45 mouse cellular contexts compared by ENCODE assay signal in the genomic region with DNA sequence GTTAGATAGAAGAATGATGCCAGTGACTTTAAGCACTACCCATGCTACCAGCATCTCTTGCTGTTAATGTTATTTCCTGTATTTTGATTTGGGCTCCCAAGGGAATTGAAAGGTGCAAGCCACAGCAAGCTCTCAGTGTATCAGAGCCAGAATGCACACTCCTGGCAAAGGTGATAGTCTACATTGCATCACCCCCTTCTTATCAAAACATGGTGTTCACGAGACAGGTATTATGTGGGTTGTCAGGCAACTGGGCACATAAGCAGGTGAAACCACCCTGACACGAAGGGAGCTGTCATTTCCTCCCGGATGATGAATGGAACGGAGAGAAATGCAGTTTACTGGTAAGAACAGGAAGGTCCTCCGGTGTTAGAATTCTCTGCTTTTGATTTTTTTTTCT. TPM values are rescaled to one million over a fixed set of nuclear protein-coding genes. Genes with fewer than 3 reads are reported as not detected.
"Had no signal": no experiment of that assay in that cellular context is flagged by ENCODE, and none has a peak within 500 bp of the region (broad histone marks: within the 10 kb centered on the region; RNA-seq: fewer than 3 reads in every experiment).

No protein-coding gene starts in this region.

- H3K4me1 ChIP-seq: limb, embryonic 10.5 days; limb, embryonic 12.5 days; limb, embryonic 13.5 days; limb, embryonic 15.5 days; liver, embryonic 13.5 days; liver, embryonic 15.5 days; lung, embryonic 15.5 days; megakaryocyte, embryonic 14.5 days; midbrain, embryonic 10.5 days; midbrain, embryonic 12.5 days; midbrain, embryonic 13.5 days; midbrain, embryonic 15.5 days; neural tube, embryonic 12.5 days; neural tube, embryonic 13.5 days had no signal

- ATAC-seq: lung, postnatal 0 days; midbrain, embryonic 13.5 days; midbrain, embryonic 15.5 days had no signal

- H3K4me3 ChIP-seq: left cerebral cortex, adult 2 months; limb, embryonic 10.5 days; limb, embryonic 12.5 days; limb, embryonic 13.5 days; limb, embryonic 15.5 days; liver, embryonic 13.5 days; liver, embryonic 15.5 days; lung, embryonic 15.5 days; megakaryocyte, embryonic 14.5 days; midbrain, embryonic 10.5 days; midbrain, embryonic 12.5 days; midbrain, embryonic 13.5 days; midbrain, embryonic 15.5 days; myocyte; neural tube, embryonic 12.5 days; neural tube, embryonic 13.5 days had no signal

- DNase-seq: left cerebral cortex, postnatal 4 days; liver; liver, embryonic 13.5 days; lung, adult 18-20 months; lung, adult 2 months; lung, embryonic 14.5 days; lung, postnatal 10 days; lung, postnatal 14 days; lung, postnatal 36 days; lung, postnatal 4 days; midbrain, embryonic 14.5 days had no signal

- H3K36me3 ChIP-seq: limb, embryonic 10.5 days; limb, embryonic 12.5 days; limb, embryonic 13.5 days; limb, embryonic 15.5 days; liver, embryonic 13.5 days; liver, embryonic 15.5 days; lung, embryonic 15.5 days; midbrain, embryonic 10.5 days; midbrain, embryonic 12.5 days; midbrain, embryonic 13.5 days; midbrain, embryonic 15.5 days; neural tube, embryonic 12.5 days; neural tube, embryonic 13.5 days had no signal

- H3K9me3 ChIP-seq: limb, embryonic 10.5 days; limb, embryonic 12.5 days; limb, embryonic 13.5 days; limb, embryonic 15.5 days; liver, embryonic 13.5 days; liver, embryonic 15.5 days; lung, embryonic 15.5 days; megakaryocyte, embryonic 14.5 days; midbrain, embryonic 10.5 days; midbrain, embryonic 12.5 days; midbrain, embryonic 13.5 days; midbrain, embryonic 15.5 days; neural tube, embryonic 12.5 days; neural tube, embryonic 13.5 days had no signal

- H3K4me2 ChIP-seq: limb, embryonic 12.5 days; limb, embryonic 13.5 days; limb, embryonic 15.5 days; liver, embryonic 13.5 days; liver, embryonic 15.5 days; lung, embryonic 14.5 days; lung, embryonic 15.5 days; midbrain, embryonic 12.5 days; midbrain, embryonic 13.5 days; midbrain, embryonic 15.5 days; neural tube, embryonic 12.5 days; neural tube, embryonic 13.5 days had no signal

- H3K9ac ChIP-seq: limb, embryonic 12.5 days; limb, embryonic 13.5 days; limb, embryonic 15.5 days; liver, embryonic 13.5 days; liver, embryonic 14.5 days; liver, embryonic 15.5 days; lung, embryonic 14.5 days; lung, embryonic 15.5 days; midbrain, embryonic 12.5 days; midbrain, embryonic 13.5 days; midbrain, embryonic 15.5 days; neural tube, embryonic 12.5 days; neural tube, embryonic 13.5 days had no signal

- H3K27ac ChIP-seq: left cerebral cortex, adult 2 months; limb, embryonic 10.5 days; limb, embryonic 12.5 days; limb, embryonic 13.5 days; limb, embryonic 15.5 days; liver, embryonic 13.5 days; liver, embryonic 14.5 days; liver, embryonic 15.5 days; lung, embryonic 15.5 days; macrophage; midbrain, embryonic 10.5 days; midbrain, embryonic 12.5 days; midbrain, embryonic 13.5 days; midbrain, embryonic 15.5 days; neural tube, embryonic 12.5 days; neural tube, embryonic 13.5 days had no signal

- H3K27me3 ChIP-seq: limb, embryonic 12.5 days; limb, embryonic 13.5 days; limb, embryonic 15.5 days; liver, embryonic 13.5 days; liver, embryonic 15.5 days; lung, embryonic 15.5 days; megakaryocyte, embryonic 14.5 days; midbrain, embryonic 12.5 days; midbrain, embryonic 13.5 days; midbrain, embryonic 15.5 days; neural tube, embryonic 12.5 days; neural tube, embryonic 13.5 days had no signal

RNA-seq across cellular contexts. Expression of a gene that starts 44.3 kb away (rescaled TPM):
- total RNA-seq: left cerebral cortex, adult 18-20 months; left cerebral cortex, adult 2 months; left cerebral cortex, adult 8-10 months; left cerebral cortex, postnatal 10 days; left cerebral cortex, postnatal 14 days; left cerebral cortex, postnatal 25 days; left cerebral cortex, postnatal 36 days; left cerebral cortex, postnatal 4 days; megakaryocyte progenitor cell, adult 5-6 weeks; megakaryocyte, adult 5-6 weeks; megakaryocyte-erythroid progenitor cell, adult 5-6 weeks; midbrain, postnatal 0 days; monocyte, adult 5-6 weeks had no signal
- polyA plus RNA-seq: limb, embryonic 10.5 days; limb, embryonic 11.5 days; limb, embryonic 12.5 days; limb, embryonic 13.5 days; limb, embryonic 14.5 days; limb, embryonic 15.5 days; liver, embryonic 13.5 days; liver, embryonic 14.5 days; liver, embryonic 15.5 days; liver, embryonic 16.5 days; lung, adult 2 months; lung, embryonic 14.5 days; lung, embryonic 15.5 days; lung, embryonic 16.5 days; lung, postnatal 0 days; macrophage; midbrain, embryonic 10.5 days; midbrain, embryonic 12.5 days; midbrain, embryonic 13.5 days; midbrain, embryonic 14.5 days; midbrain, embryonic 15.5 days; neural tube, embryonic 11.5 days; neural tube, embryonic 12.5 days; neural tube, embryonic 13.5 days had no signal
